In the genomic region with DNA sequence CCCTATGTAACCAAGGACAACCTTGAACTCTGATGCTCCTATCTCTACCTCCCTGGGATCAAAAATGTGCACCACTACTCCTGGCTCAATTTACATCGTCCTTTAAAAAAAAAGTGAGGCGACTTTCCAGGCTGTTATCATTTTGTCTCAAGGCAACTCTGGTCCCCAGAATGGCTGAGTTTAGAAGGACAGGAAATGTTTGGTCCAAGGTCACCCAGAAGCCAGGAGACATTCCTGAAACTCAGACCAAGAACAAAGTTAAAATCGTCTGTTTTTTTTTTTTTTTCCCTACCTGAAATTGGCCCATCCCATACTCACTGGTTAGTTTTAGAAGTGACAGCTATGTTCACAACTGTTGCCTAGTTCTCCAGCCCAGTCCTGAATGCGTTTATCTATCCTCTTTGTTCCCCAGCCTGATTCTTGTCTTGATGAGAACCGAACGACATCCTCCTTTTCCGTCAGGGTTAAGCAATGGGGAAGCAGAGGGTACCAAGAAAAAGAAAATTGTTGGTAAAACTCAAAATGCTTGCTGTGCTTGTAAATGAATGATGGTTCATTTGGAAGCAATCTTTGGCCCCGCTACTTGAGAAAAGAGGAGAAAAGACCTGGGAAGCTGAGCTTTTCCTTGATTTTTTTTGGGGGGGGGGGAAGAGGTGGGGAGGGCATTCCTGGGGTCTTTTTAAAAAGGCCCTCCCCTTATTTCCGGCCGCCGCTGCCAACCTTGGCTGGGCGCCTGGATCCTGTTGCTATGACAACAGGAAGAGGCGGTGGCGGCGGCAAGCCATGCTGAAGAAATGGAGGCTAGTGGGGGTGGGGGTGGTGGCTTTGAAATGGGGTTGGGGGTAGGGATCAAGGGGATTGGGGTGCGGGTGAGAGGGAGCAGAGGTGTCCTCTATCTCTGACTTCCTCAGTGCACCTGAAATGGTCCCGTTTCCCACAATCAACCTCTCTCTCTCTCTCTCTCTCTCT, we compare ENCODE assay signal across 1 mouse cellular context.
A peak's percentile ranks its signal among the peaks of the same experiment; 100 is the strongest.
TF ChIP-seq lines count a peak whose summit lies in the region.

No protein-coding gene starts in this region.

TF ChIP-seq in MEL, 35 proteins besides CTCF, POLR2A, EP300 and RAD21:
- TF ChIP-seq TBP (IDR thresholded peaks at IDR 0.05; ENCODE audit: low read depth, low read length) (0 out of 2 replicates have a peak, but pooled peaks have one; percentile 25), GATA1 (IDR thresholded peaks at IDR 0.05; ENCODE audit: low read depth, low read length) (peak; percentile 48; the same call in 1 of the 2 replicates), CHD2 (IDR thresholded peaks at IDR 0.05; ENCODE audit: low read length) (no peak), MXI1 (IDR thresholded peaks at IDR 0.05; ENCODE audit: low read depth, low read length) (peak; percentile 58; the same call in 1 of the 2 replicates), BHLHE40 (IDR thresholded peaks at IDR 0.05; ENCODE audit: borderline replicate concordance, low read depth, low read length) (no peak), SIN3A (IDR thresholded peaks at IDR 0.05; ENCODE audit: low read length) (peak; percentile 59; the same call in 1 of the 2 replicates), ZNF384 (IDR thresholded peaks at IDR 0.05; ENCODE audit: low read depth, low read length) (peak; percentile 61), MAZ (IDR thresholded peaks at IDR 0.05; ENCODE audit: low read depth, low read length) (peak; percentile 42; the same call in 1 of the 2 replicates), NELFE (IDR thresholded peaks at IDR 0.05; ENCODE audit: low read depth, low read length) (0 out of 2 replicates have a peak, but pooled peaks have one; percentile 9), ELF1 (IDR thresholded peaks at IDR 0.05; ENCODE audit: low read depth, low read length) (peak; percentile 45; the same call in 1 of the 2 replicates)
